Comparison of ENCODE assay signal across 8 mouse cellular contexts in the genomic region with DNA sequence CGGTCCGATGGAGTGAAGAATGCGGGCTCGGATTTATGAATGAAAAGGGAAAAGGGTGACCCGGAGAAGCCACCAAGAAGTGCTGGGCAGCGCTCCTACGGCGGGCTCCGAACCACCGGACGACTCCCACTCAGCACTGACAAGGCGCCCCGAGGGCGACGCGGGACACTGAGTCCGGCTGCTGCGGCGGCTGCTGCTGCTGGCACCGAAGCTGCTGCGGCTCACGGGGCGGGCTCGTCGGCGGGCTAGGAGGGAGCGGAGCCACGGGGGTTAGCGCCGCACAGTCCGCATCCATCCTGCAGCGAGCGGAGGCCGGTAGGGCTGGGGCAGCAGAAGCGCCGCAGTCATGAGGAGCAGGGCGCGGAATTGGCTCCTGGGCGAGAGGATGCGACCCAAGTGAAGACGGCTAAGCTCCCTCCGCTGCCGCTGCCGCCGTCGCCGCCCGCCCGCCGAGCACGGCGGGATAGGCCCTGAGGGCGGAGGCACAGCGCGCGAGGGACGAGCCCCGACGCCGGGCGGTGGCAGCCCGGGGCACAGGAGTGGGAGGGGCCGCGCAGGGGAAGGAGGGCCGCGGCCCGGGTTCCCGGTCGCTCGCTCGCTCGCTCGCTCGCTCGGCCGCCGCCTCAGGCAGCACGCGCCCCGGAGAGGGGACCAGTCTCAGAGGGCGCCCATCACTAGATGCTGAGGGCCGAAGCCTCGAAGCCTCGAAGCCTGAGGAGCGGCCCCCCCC. TPM values are rescaled to one million over a fixed set of nuclear protein-coding genes. Genes with fewer than 3 reads are reported as not detected.
DNase-seq lines count a peak whose midpoint lies in the region; ATAC-seq and TF ChIP-seq lines count a peak whose summit lies in the region.

No protein-coding gene starts in this region.

- peak overlapping the region; percentile 97 for H3K27ac ChIP-seq in forebrain, embryonic 11.5 days (ENCODE audit: low read depth, low read length)
- H3K27ac ChIP-seq in heart, postnatal 0 days (ENCODE audit: low read depth) = peak overlapping the region; percentile 98
- peak overlapping the region; percentile 69 for H3K27ac ChIP-seq in olfactory bulb, adult 2 months (ENCODE audit: insufficient read depth, low read depth, low read length)

- H3K36me3 ChIP-seq in forebrain, embryonic 11.5 days (ENCODE audit: control insufficient read depth, insufficient read depth, low read length) = no peaks in the 10 kb centered on the region
- H3K36me3 ChIP-seq in heart, postnatal 0 days (replicated peaks; ENCODE audit: control insufficient read depth, insufficient read depth, low read length) = no peaks in the 10 kb centered on the region

- peak overlapping the region; percentile 90 for H3K9ac ChIP-seq in forebrain, embryonic 11.5 days (ENCODE audit: low read length)
- peak overlapping the region; percentile 83 for H3K9ac ChIP-seq in heart, postnatal 0 days (replicated peaks; ENCODE audit: low read depth, low read length)

- no peak for TF ChIP-seq EP300 in heart, postnatal 0 days (IDR thresholded peaks at IDR 0.05; ENCODE audit: low read depth)

- peak overlapping the region; percentile 91 for H3K4me3 ChIP-seq in forebrain, embryonic 11.5 days (ENCODE audit: low read depth, low read length)
- H3K4me3 ChIP-seq in heart, postnatal 0 days (ENCODE audit: low read depth, low read length) = peak overlapping the region; percentile 78
- H3K4me3 ChIP-seq in olfactory bulb, adult 2 months (ENCODE audit: insufficient read depth, low read depth, low read length) = peak overlapping the region; percentile 88

- no peaks in the 10 kb centered on the region for H3K9me3 ChIP-seq in forebrain, embryonic 11.5 days (ENCODE audit: control insufficient read depth, low read length)
- H3K9me3 ChIP-seq in heart, postnatal 0 days (replicated peaks; ENCODE audit: control insufficient read depth, low read length) = no peaks in the 10 kb centered on the region

- H3K4me1 ChIP-seq in forebrain, embryonic 11.5 days (replicated peaks; ENCODE audit: control insufficient read depth, insufficient read depth, low read length) = peaks cover 2% of the 10 kb centered on the region; the same call in 1 of the 2 replicates
- peaks cover 4% of the 10 kb centered on the region; the same call in 1 of the 2 replicates for H3K4me1 ChIP-seq in heart, postnatal 0 days (ENCODE audit: control insufficient read depth, insufficient read depth)
- no peaks in the 10 kb centered on the region for H3K4me1 ChIP-seq in olfactory bulb, adult 2 months (ENCODE audit: control insufficient read depth, insufficient read depth, low read length)

- TF ChIP-seq CTCF in heart, postnatal 0 days (IDR thresholded peaks at IDR 0.05; ENCODE audit: low read depth) = no peak
- no peak for TF ChIP-seq CTCF in olfactory bulb, adult 2 months (IDR thresholded peaks at IDR 0.05; ENCODE audit: insufficient read depth, low read depth, low read length)

- peak; percentile 75 for ATAC-seq in forebrain, embryonic 11.5 days (replicated peaks; ENCODE audit: low FRiP score)
- ATAC-seq in heart, postnatal 0 days (ENCODE audit: insufficient read depth, low read depth) = peak; percentile 71

- no peak for TF ChIP-seq POLR2A in olfactory bulb, adult 2 months (IDR thresholded peaks at IDR 0.05; ENCODE audit: insufficient read depth, low read depth, low read length)

- DNase-seq in B cell, adult 2 months = peak; percentile 46 to 74
- DNase-seq in adrenal gland, postnatal 25 days = peak; percentile 84
- DNase-seq in forebrain, embryonic 11.5 days (ENCODE audit: low spot score) = peak; percentile 84
- DNase-seq in heart, postnatal 0 days (ENCODE audit: low spot score) = peak; percentile 58
- peak; percentile 39 for DNase-seq in large intestine, adult 2 months (ENCODE audit: low read depth, low spot score)
- DNase-seq in lung, adult 18-20 months = peak; percentile 82 to 86
- peak; percentile 64 to 68 for DNase-seq in thymus, adult 18-20 months

- no peaks in the 10 kb centered on the region for H3K27me3 ChIP-seq in forebrain, embryonic 11.5 days (ENCODE audit: control insufficient read depth, insufficient read depth, low read length)
- H3K27me3 ChIP-seq in heart, postnatal 0 days (ENCODE audit: control insufficient read depth, insufficient read depth, low read length) = no peaks in the 10 kb centered on the region

- WGBS in forebrain, embryonic 11.5 days = under 1% methylated on average over 62 of the region's 85 CpGs
- under 1% methylated on average over 80 of the region's 85 CpGs for WGBS in heart, postnatal 0 days
- WGBS in large intestine, adult 2 months = 1% methylated on average over 79 of the region's 85 CpGs
- 1% methylated on average over 63 of the region's 85 CpGs for WGBS in olfactory bulb, adult 2 months

- peak overlapping the region; percentile 73 for H3K4me2 ChIP-seq in forebrain, embryonic 11.5 days (ENCODE audit: low read depth, low read length, severe bottlenecking)
- peak overlapping the region; percentile 88 for H3K4me2 ChIP-seq in heart, postnatal 0 days (ENCODE audit: low read depth, low read length)

RNA-seq across cellular contexts. Expression of a gene that starts 0.7 kb away (rescaled TPM):
- 201 and 279 TPM in 2 replicates for total RNA-seq in adrenal gland, postnatal 25 days (2021)
- polyA plus RNA-seq in forebrain, embryonic 11.5 days (2014; fragmentation: Nextera tagmentation; extraction: Ambion mirVana) = 61.0 and 77.0 TPM in 2 replicates
- 179 TPM in 2 replicates for total RNA-seq in heart, postnatal 0 days (2014; rRNA removed; ENCODE audit: low replicate concordance)
- polyA plus RNA-seq in heart, postnatal 0 days (2015; fragmentation: Nextera tagmentation; extraction: Ambion mirVana) = 50.9 and 59.2 TPM in 2 replicates
- 32.8 and 50.3 TPM in 2 replicates for polyA plus RNA-seq in large intestine, adult 2 months (2012; rRNA removed)
- polyA plus RNA-seq in olfactory bulb, adult 2 months (2012; ENCODE audit: insufficient read depth, insufficient read length, low replicate concordance, missing spikeins) = 357 and 481 TPM in 2 replicates

RNA-seq across cellular contexts. Expression of a gene that starts 55.3 kb away (rescaled TPM):
- not detected in 2 replicates for total RNA-seq in adrenal gland, postnatal 25 days (2021)
- not detected in 2 replicates for polyA plus RNA-seq in forebrain, embryonic 11.5 days (2014; fragmentation: Nextera tagmentation; extraction: Ambion mirVana)
- total RNA-seq in heart, postnatal 0 days (2014; rRNA removed; ENCODE audit: low replicate concordance) = 27.4 TPM in 1 of 2 replicates, not detected in the other
- polyA plus RNA-seq in heart, postnatal 0 days (2015; fragmentation: Nextera tagmentation; extraction: Ambion mirVana) = not detected in 2 replicates
- polyA plus RNA-seq in large intestine, adult 2 months (2012; rRNA removed) = 0.34 TPM in 1 of 2 replicates, not detected in the other
- polyA plus RNA-seq in olfactory bulb, adult 2 months (2012; ENCODE audit: insufficient read depth, insufficient read length, low replicate concordance, missing spikeins) = not detected in 2 replicates

Comparison
In these comparisons a context has a peak if more than half of its experiments do, and no peak if none do; other contexts are left out.
1. Peak in every context shown above with its lines: DNase-seq, ATAC-seq, H3K4me3 ChIP-seq and H3K27ac ChIP-seq.